Mouse (Mus musculus) midbrain, embryonic 11.5 days (tissue): ENCODE results near the gene Nfib. TPM values are rescaled to one million over a fixed set of nuclear protein-coding genes. Genes with fewer than 3 reads are reported as not detected.

Source experiments
- ATAC-seq: fragments of 200-750 bp; cut with Nextera tagmentation; 2 replicates; pipeline ENCODE4 v1.8.0; 2017; ENCODE audit warnings: moderate TSS enrichment, moderate library complexity; ENCODE audit not compliant: low FRiP score
- DNase-seq: peaks from one replicate; pipeline ENCODE4 v3.0.0; 2015; ENCODE audit warnings: low spot score; ENCODE audit errors: missing footprints
- H3K27ac ChIP-seq: fragments of 300-500 bp; sonication (generic); 2 replicates; pipeline ENCODE4 v1.5.1; 2014; ENCODE audit warnings: low read depth, low read length
- H3K27me3 ChIP-seq: fragments of 300-500 bp; sonication (generic); 2 replicates; pipeline ENCODE4 v1.6.1; 2014; ENCODE audit warnings: mild to moderate bottlenecking, low read length, moderate library complexity, mixed read lengths; ENCODE audit not compliant: control insufficient read depth, insufficient read depth
- H3K36me3 ChIP-seq: fragments of 300-500 bp; sonication (generic); 2 replicates; pipeline ENCODE4 v1.6.1; 2014; ENCODE audit warnings: mild to moderate bottlenecking, low read length, moderate library complexity, mixed read lengths; ENCODE audit not compliant: control insufficient read depth, insufficient read depth
- H3K4me1 ChIP-seq: fragments of 300-500 bp; sonication (generic); 2 replicates; pipeline ENCODE4 v1.6.1; 2014; ENCODE audit warnings: low read length; ENCODE audit not compliant: control insufficient read depth, insufficient read depth
- H3K4me2 ChIP-seq: fragments of 300-500 bp; sonication (generic); 2 replicates; pipeline ENCODE4 v1.6.1; 2014; ENCODE audit warnings: mild to moderate bottlenecking, moderate library complexity
- H3K4me3 ChIP-seq: fragments of 300-500 bp; sonication (generic); 2 replicates; pipeline ENCODE4 v1.5.1; 2014; ENCODE audit warnings: low read depth, low read length
- H3K9ac ChIP-seq: fragments of 300-500 bp; sonication (generic); 2 replicates; pipeline ENCODE4 v1.6.1; 2014; ENCODE audit warnings: low read length
- H3K9me3 ChIP-seq: fragments of 300-500 bp; sonication (generic); 2 replicates; pipeline ENCODE4 v1.6.1; 2016; ENCODE audit warnings: low read length; ENCODE audit not compliant: control insufficient read depth
- WGBS: fragments of 180-500 bp; shearing (Covaris S2); extraction: QIAGEN DNeasy Blood & Tissue Kit; methylation state at CpG from one replicate; pipeline ENCODE4 v1.1.7; 2014; 5-methylcytosine and 5-hydroxymethylcytosine counted together
- polyA plus RNA-seq: library from polyadenylated mRNA; unstranded; fragments of >200 nt; fragmentation: Nextera tagmentation; extraction: Ambion mirVana; gene quantifications from 2 replicates; pipeline ENCODE4 v1.2.1, GENCODE M21; 2014

The Nfib gene
- polyA plus RNA-seq, 1 experiment from 2014 or later: 19.9 TPM

DNA sequence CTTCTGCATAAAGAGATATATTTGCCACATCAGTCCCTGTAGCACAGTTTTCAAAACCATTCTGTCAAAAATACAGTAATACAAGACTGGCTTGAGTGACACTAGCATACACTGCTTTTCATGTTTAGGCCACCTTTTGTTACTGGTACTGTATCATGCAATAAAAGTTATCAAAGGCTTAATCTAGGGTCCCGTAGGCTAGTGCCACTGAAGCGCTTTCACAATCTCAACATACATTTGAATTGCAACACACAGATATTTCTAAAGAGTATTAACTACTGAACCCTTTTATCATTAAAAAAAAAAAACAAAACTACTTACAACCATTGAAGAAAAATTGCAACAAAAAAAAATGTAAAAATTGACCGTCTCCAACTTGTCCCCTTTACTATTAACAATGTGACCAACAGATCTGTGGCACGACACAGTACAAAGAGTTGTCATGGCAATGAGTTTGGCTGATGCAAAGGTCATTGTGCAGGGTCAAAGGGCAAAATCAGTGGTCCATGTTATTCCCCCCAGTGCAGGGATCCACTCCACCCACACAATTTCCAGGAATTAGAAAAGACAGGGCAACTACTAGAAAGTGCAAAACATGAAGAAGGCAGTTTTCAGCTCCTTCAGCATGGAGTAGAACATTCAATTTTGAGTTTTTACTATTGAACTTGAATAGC lies 414.2 kb downstream of the Nfib start:
- 0 out of 2 replicates have a peak, but pooled peaks have one; percentile 57 for ATAC-seq
- no peaks in the 10 kb centered on the region for H3K27me3 ChIP-seq
- H3K36me3 ChIP-seq: no peaks in the 10 kb centered on the region
- H3K4me3 ChIP-seq: no peak overlapping the region
- DNase-seq: peak; percentile 89
- H3K4me2 ChIP-seq: no peak overlapping the region
- no peak overlapping the region for H3K9ac ChIP-seq
- H3K27ac ChIP-seq: no peak overlapping the region
- peaks cover 17% of the 10 kb centered on the region for H3K4me1 ChIP-seq
- H3K9me3 ChIP-seq: no peaks in the 10 kb centered on the region
- WGBS: 26% methylated on average over 4 of the region's 4 CpGs

DNA sequence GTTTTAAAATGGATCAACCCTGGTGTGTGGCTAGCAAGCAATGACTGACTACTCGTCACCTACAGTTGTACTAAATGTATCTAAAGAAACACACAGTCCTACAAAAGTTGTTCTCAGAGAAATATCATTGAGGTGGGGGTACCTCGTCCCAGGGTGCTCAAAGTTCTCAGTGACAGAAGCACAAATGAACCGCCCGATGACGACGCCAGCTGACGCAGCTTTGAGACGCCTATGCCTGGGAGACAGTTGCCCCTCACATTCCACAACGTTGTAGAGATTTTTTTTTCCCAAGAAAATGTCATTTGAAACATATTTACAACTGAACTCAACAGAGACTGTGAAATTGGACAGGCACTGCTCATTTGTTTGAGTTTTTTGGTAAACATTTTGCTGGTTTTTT lies 414.9 kb downstream of the Nfib start:
- Histone ChIP-seq H3K4me2 (no peak overlapping the region), H3K4me1 (peaks cover 17% of the 10 kb centered on the region), H3K36me3 (no peaks in the 10 kb centered on the region), H3K4me3 (no peak overlapping the region), H3K9ac (no peak overlapping the region), H3K27ac (no peak overlapping the region), H3K9me3 (no peaks in the 10 kb centered on the region), H3K27me3 (no peaks in the 10 kb centered on the region)
- DNase-seq (peak; percentile 90), ATAC-seq (peak; percentile 36; the same call in 1 of the 2 replicates)
- WGBS: 49% methylated on average over 9 of the region's 9 CpGs

DNA sequence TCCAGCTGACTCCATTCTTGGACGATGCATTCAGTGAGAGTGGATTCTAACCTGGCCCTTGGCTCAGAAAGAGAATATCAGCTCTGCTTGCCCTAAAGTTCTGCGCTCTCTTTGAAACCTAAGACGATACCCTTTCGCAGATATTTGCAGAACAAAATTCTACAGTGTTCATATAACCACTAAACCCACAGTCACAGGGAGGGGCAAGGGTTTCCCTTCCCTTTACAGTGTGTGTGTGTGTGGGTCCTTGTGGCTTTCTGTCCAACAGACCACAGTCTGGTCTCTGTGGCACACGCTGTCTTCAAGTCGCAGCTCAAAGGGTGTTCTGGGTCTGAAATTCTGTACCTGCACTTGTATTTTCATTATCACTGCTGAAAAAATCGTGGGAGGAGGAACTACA lies 416.0 kb downstream of the Nfib start:
- ATAC-seq (no peak), DNase-seq (no peak)
- no peak overlapping the region for H3K4me2 ChIP-seq
- no peak overlapping the region for H3K9ac ChIP-seq
- no peaks in the 10 kb centered on the region for H3K27me3 ChIP-seq
- H3K4me1 ChIP-seq: peaks cover 17% of the 10 kb centered on the region
- 80% methylated on average over 7 of the region's 7 CpGs for WGBS
- H3K36me3 ChIP-seq: no peaks in the 10 kb centered on the region
- no peak overlapping the region for H3K4me3 ChIP-seq
- no peaks in the 10 kb centered on the region for H3K9me3 ChIP-seq
- H3K27ac ChIP-seq: no peak overlapping the region

GRCm38 (mm10) chr4:82288138-82288537 lies 417.4 kb downstream of the Nfib start:
- 78% methylated on average over 2 of the region's 2 CpGs for WGBS
- ATAC-seq: no peak

DNA sequence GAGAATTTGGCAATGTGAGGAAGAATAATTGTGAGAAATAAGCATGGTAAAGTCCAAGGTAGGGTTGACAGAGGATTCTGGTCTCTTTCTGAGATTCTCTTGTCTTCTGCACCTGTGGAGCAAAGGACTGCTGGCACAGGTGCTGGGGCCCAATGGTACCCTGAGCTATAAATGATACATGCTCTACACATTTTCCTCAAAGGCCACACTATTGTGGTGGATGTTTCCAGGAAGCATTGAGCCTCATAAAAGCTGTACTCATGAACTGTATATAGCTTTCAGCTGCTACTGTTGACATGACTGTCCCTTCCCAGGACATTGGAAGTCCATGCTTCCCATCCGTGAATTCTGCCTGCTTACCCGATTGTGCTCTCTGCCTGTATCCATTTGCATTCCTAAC lies 418.1 kb downstream of the Nfib start:
- H3K27ac ChIP-seq: no peak overlapping the region
- DNase-seq (no peak), ATAC-seq (no peak)
- no peak overlapping the region for H3K9ac ChIP-seq
- 86% methylated on average over 2 of the region's 2 CpGs for WGBS
- H3K4me3 ChIP-seq: no peak overlapping the region
- no peaks in the 10 kb centered on the region for H3K9me3 ChIP-seq
- H3K4me2 ChIP-seq: no peak overlapping the region
- no peaks in the 10 kb centered on the region for H3K27me3 ChIP-seq
- H3K4me1 ChIP-seq: peaks cover 9% of the 10 kb centered on the region
- no peaks in the 10 kb centered on the region for H3K36me3 ChIP-seq

More at GRCm38 (mm10) chr4:82288138-82288537, 417.4 kb downstream of the Nfib start:
- Histone ChIP-seq H3K27me3 (no peaks in the 10 kb centered on the region), H3K4me1 (peaks cover 11% of the 10 kb centered on the region), H3K9me3 (no peaks in the 10 kb centered on the region), H3K27ac (no peak overlapping the region), H3K36me3 (no peaks in the 10 kb centered on the region), H3K4me3 (no peak overlapping the region), H3K4me2 (no peak overlapping the region), H3K9ac (no peak overlapping the region)
- no peak for DNase-seq

GRCm38 (mm10) chr4:82286931-82287330 lies 418.6 kb downstream of the Nfib start:
- Histone ChIP-seq H3K4me1 (peaks cover 8% of the 10 kb centered on the region), H3K9me3 (no peaks in the 10 kb centered on the region), H3K36me3 (no peaks in the 10 kb centered on the region), H3K27me3 (no peaks in the 10 kb centered on the region), H3K4me2 (no peak overlapping the region), H3K9ac (no peak overlapping the region), H3K27ac (no peak overlapping the region), H3K4me3 (no peak overlapping the region)
- WGBS: 88% methylated on average over 2 of the region's 2 CpGs
- no peak for ATAC-seq
- no peak for DNase-seq

DNA sequence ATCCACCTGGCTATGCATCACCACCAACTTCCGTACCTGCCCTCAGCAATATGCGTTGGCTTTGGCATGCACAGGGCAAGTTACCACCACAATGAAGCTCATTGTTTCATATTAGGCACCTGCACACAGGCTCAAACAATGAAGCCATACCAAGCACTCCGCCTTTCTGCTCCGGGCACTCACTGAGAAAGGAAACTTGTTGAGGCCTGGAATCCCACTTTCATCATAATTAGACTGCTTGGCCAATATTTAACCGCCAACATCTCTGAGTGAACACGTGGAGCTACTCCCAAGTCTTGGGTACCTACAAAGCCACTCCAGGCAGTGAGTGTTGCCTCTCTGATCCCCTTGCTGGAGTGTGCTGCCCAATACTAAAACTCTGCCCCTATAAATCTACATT lies 422.0 kb downstream of the Nfib start:
- WGBS: 91% methylated on average over 6 of the region's 6 CpGs
- ATAC-seq: no peak
- H3K27me3 ChIP-seq: no peaks in the 10 kb centered on the region

GRCm38 (mm10) chr4:82275996-82276395 lies 429.6 kb downstream of the Nfib start:
- Histone ChIP-seq H3K9ac (no peak overlapping the region), H3K4me1 (no peaks in the 10 kb centered on the region), H3K36me3 (no peaks in the 10 kb centered on the region), H3K27me3 (no peaks in the 10 kb centered on the region), H3K27ac (no peak overlapping the region), H3K9me3 (no peaks in the 10 kb centered on the region), H3K4me2 (no peak overlapping the region), H3K4me3 (no peak overlapping the region)
- 92% methylated on average over 2 of the region's 2 CpGs for WGBS
- ATAC-seq (no peak), DNase-seq (no peak)

More for the DNA sequence above, 422.0 kb downstream of the Nfib start:
- no peak overlapping the region for H3K4me3 ChIP-seq
- no peaks in the 10 kb centered on the region for H3K4me1 ChIP-seq
- H3K27ac ChIP-seq: no peak overlapping the region
- H3K9ac ChIP-seq: no peak overlapping the region
- DNase-seq: no peak
- no peak overlapping the region for H3K4me2 ChIP-seq
- no peaks in the 10 kb centered on the region for H3K36me3 ChIP-seq
- no peaks in the 10 kb centered on the region for H3K9me3 ChIP-seq

GRCm38 (mm10) chr4:82273049-82273754 lies 432.3 kb downstream of the Nfib start:
- ATAC-seq: no peak
- WGBS: 85% methylated on average over 4 of the region's 4 CpGs
- H3K27ac ChIP-seq: no peak overlapping the region

More at GRCm38 (mm10) chr4:82273049-82273754, 432.3 kb downstream of the Nfib start:
- no peaks in the 10 kb centered on the region for H3K9me3 ChIP-seq
- no peaks in the 10 kb centered on the region for H3K27me3 ChIP-seq
- H3K36me3 ChIP-seq: no peaks in the 10 kb centered on the region
- no peak overlapping the region for H3K9ac ChIP-seq
- H3K4me1 ChIP-seq: no peaks in the 10 kb centered on the region
- H3K4me2 ChIP-seq: no peak overlapping the region
- H3K4me3 ChIP-seq: no peak overlapping the region
- no peak for DNase-seq
